7 mouse cellular contexts compared by ENCODE assay signal in genomic region chr11:5541799-5542481, GRCm38 (mm10). TPM values are rescaled to one million over a fixed set of nuclear protein-coding genes. Genes with fewer than 3 reads are reported as not detected.
DNase-seq lines count a peak whose midpoint lies in the region; ATAC-seq lines count a peak whose summit lies in the region.

Ccdc117 (minus strand) TSS chr11:5542187.

- peak; percentile 99 for ATAC-seq in intestine, embryonic 15.5 days

- DNase-seq in adrenal gland, adult 18-20 months (ENCODE audit: low spot score in 2 of 2): peak; percentile 80 to 82
- peak; percentile 94 for DNase-seq in embryo, embryonic 11 days
- DNase-seq in gastrocnemius, postnatal 25 days: peak; percentile 92
- DNase-seq in left cerebral cortex, postnatal 25 days (ENCODE audit: low spot score in 2 of 2): peak; percentile 87 to 93
- peak; percentile 90 for DNase-seq in midbrain, embryonic 10.5 days (ENCODE audit: low spot score)
- DNase-seq in right cerebral cortex, postnatal 4 days: peak; percentile 75

- peak within 1 kb of the TSS; percentile 70 for H3K4me2 ChIP-seq in intestine, embryonic 15.5 days (replicated peaks)

- peak within 1 kb of the TSS; percentile 82 for H3K27ac ChIP-seq in intestine, embryonic 15.5 days
- H3K27ac ChIP-seq in midbrain, embryonic 10.5 days (replicated peaks): peak within 1 kb of the TSS; percentile 92

- under 1% methylated on average over 65 of the region's 65 CpGs for WGBS in intestine, embryonic 15.5 days
- WGBS in midbrain, embryonic 10.5 days: under 1% methylated on average over 44 of the region's 65 CpGs

- intact Hi-C loops in left cerebral cortex, postnatal 25 days (cut with DNase I): loop anchor here (5.0 kb wide), 2 partner anchors 150 to 165 kb away; no protein-coding TSS in a partner anchor

- H3K4me3 ChIP-seq in intestine, embryonic 15.5 days (replicated peaks): peak within 1 kb of the TSS; percentile 95
- peak within 1 kb of the TSS; percentile 87 for H3K4me3 ChIP-seq in midbrain, embryonic 10.5 days

- no peaks in the 10 kb centered on the region for H3K9me3 ChIP-seq in intestine, embryonic 15.5 days
- H3K9me3 ChIP-seq in midbrain, embryonic 10.5 days (replicated peaks): no peaks in the 10 kb centered on the region

- H3K4me1 ChIP-seq in intestine, embryonic 15.5 days (replicated peaks): peaks cover 13% of the 10 kb centered on the region
- H3K4me1 ChIP-seq in midbrain, embryonic 10.5 days: peaks cover 32% of the 10 kb centered on the region

- no peaks in the 10 kb centered on the region; the same call in 1 of the 2 replicates for H3K36me3 ChIP-seq in intestine, embryonic 15.5 days
- peaks cover 26% of the 10 kb centered on the region for H3K36me3 ChIP-seq in midbrain, embryonic 10.5 days

- H3K27me3 ChIP-seq in intestine, embryonic 15.5 days (replicated peaks): no peaks in the 10 kb centered on the region
- no peaks in the 10 kb centered on the region for H3K27me3 ChIP-seq in midbrain, embryonic 10.5 days (ENCODE audit: low read depth, poor library complexity, severe bottlenecking)

- H3K9ac ChIP-seq in intestine, embryonic 15.5 days: peak within 1 kb of the TSS; percentile 94

RNA-seq across cellular contexts. Expression of gene Ccdc117, which starts in this region (rescaled TPM):
- 10 to 100 TPM; 37.8 to 47.4 TPM for total RNA-seq in adrenal gland, adult 18-20 months (2021)
- total RNA-seq in gastrocnemius, postnatal 25 days (2021): 10 to 100 TPM; 14.9 to 15.6 TPM
- polyA plus RNA-seq in intestine, embryonic 15.5 days (2015; fragmentation: Nextera tagmentation; extraction: Ambion mirVana): 15.4 and 17.7 TPM in 2 replicates
- total RNA-seq in left cerebral cortex, postnatal 25 days (2021): 10 to 100 TPM; 13.8 to 15.4 TPM
- polyA plus RNA-seq in midbrain, embryonic 10.5 days (2016; fragmentation: Nextera tagmentation; extraction: Ambion mirVana): 21.3 and 22.6 TPM in 2 replicates

Comparison
In these comparisons a context has a peak if more than half of its experiments do, and no peak if none do; other contexts are left out.
1. Peak in every context shown above with its lines: DNase-seq, ATAC-seq, H3K4me3 ChIP-seq and H3K27ac ChIP-seq.